Mouse (Mus musculus) heart, adult 2 months (tissue): ENCODE measurements around the gene Ypel2. TPM values are rescaled to one million over a fixed set of nuclear protein-coding genes. Genes with fewer than 3 reads are reported as not detected.

Experiments
- DNase-seq, 2 experiments: peaks; one replicate each; pipeline ENCODE4 v3.0.0; 2021
- H3K27ac ChIP-seq: fragments of 200-600 bp; 2 replicates; pipeline ENCODE4 v1.8.1; 2022
- H3K27me3 ChIP-seq: fragments of 200-500 bp; 2 replicates; pipeline ENCODE4 v1.6.1; 2012; ENCODE audit warnings: mild to moderate bottlenecking, low read length, inconsistent platforms, mixed read lengths; ENCODE audit not compliant: control insufficient read depth, insufficient read depth
- H3K36me3 ChIP-seq: fragments of 200-500 bp; 2 replicates; pipeline ENCODE4 v1.6.1; 2012; ENCODE audit warnings: low read length, inconsistent platforms; ENCODE audit not compliant: control insufficient read depth, insufficient read depth
- H3K4me1 ChIP-seq: fragments of 200-500 bp; 2 replicates; pipeline ENCODE4 v1.6.1; 2011; ENCODE audit warnings: low read length; ENCODE audit not compliant: control insufficient read depth, insufficient read depth
- H3K4me3 ChIP-seq: fragments of 200-600 bp; 2 replicates; pipeline ENCODE4 v1.8.1; 2022
- H3K79me2 ChIP-seq: fragments of 200-500 bp; replicated peaks from 2 replicates; pipeline ENCODE4 v1.6.1; 2012; ENCODE audit warnings: mild to moderate bottlenecking, inconsistent platforms, low read length, moderate library complexity, mixed read lengths; ENCODE audit not compliant: control insufficient read depth, insufficient read depth
- H3K9ac ChIP-seq: fragments of 200-500 bp; 2 replicates; pipeline ENCODE4 v1.6.1; 2012; ENCODE audit warnings: low read depth, mild to moderate bottlenecking, control low read depth, inconsistent platforms, low read length, mixed read lengths
- CTCF ChIP-seq: fragments of 200-600 bp; IDR thresholded peaks from 2 replicates; pipeline ENCODE4 v1.8.1; 2022; ENCODE audit warnings: antibody characterized with exemption, mild to moderate bottlenecking, moderate library complexity
- EP300 ChIP-seq: fragments of 200-500 bp; IDR thresholded peaks from 2 replicates; pipeline ENCODE4 v1.6.1; 2011; ENCODE audit warnings: low read depth, low read length, control low read depth; ENCODE audit not compliant: insufficient read depth
- POLR2A ChIP-seq: fragments of 200-500 bp; IDR thresholded peaks from 2 replicates; pipeline ENCODE4 v1.6.1; 2011; ENCODE audit warnings: mild to moderate bottlenecking, low read depth, low read length, control low read depth; ENCODE audit not compliant: insufficient read depth
- WGBS: fragments of 180-500 bp; shearing (Covaris S2); methylation state at CpG from one replicate; pipeline ENCODE4 v1.1.7; 2018; 5-methylcytosine and 5-hydroxymethylcytosine counted together
- intact Hi-C: fragments of 180-260 bp; cut with DNase I; formaldehyde crosslinking; loops from one replicate; pipeline ENCODE4 v1.15.1; 2025
- polyA plus RNA-seq: library from polyadenylated mRNA; depleted of rRNA; stranded (reverse); fragments of >200 nt; gene quantifications from 2 replicates; pipeline ENCODE4 v1.2.3, GENCODE M21; 2012
- total RNA-seq, 2 experiments: library from RNA; stranded (reverse); gene quantifications; 2 replicates each; pipeline ENCODE4 v1.2.3; 2021

Ypel2 gene
- total and polyA plus RNA-seq, 3 experiments: 7.9 to 26.3 (median 11.6) TPM

DNA sequence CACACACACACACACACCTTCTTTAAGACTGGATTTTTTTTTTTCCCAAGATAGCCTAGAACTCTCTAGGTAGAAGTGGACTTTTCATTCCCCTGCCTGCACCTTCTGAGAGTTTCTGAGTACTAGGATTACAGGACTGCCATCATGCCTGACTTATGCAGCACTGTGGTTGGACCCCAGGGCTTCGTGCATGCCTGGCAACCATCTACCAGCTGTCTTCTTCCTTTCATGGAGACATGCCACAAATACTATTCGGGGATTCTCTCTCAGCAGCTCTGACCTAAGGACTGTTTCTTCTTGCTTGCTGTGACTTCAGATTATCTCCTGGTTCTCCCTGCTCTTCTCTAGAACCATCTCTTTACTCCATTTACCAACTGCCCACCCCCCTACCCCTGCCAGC is 88.2 kb downstream of the Ypel2 start:
- no peaks in the 10 kb centered on the region for H3K4me1 ChIP-seq
- TF ChIP-seq POLR2A (no peak), CTCF (no peak), EP300 (no peak)
- intact Hi-C loops: no loop called here

DNA sequence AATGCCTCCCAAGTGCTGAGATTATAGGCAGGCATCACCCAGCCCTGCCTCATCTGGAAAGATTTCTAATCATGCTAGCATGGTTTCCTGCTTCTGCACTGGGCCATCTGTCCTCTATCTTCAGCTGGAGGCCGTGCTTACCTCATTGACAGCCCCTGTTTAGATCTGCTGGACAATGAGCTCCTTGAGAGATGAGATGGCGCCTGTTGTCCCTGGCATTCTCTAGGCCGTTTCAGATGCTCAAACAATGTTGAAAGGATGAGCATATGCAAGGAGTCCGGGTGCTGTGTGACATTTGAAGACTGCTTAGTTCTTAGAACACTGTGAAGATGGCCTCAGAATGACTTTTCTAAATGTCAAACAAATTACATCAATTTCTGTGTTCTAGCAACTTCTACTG is 88.8 kb downstream of the Ypel2 start:
- no peaks in the 10 kb centered on the region for H3K36me3 ChIP-seq

More for the DNA sequence above, 88.2 kb downstream of the Ypel2 start:
- WGBS: 74% methylated on average over 2 of the region's 2 CpGs
- H3K79me2 ChIP-seq: no peaks in the 10 kb centered on the region
- no peak overlapping the region for H3K9ac ChIP-seq
- H3K27ac ChIP-seq: no peak overlapping the region
- no peak for DNase-seq
- no peak overlapping the region for H3K4me3 ChIP-seq
- H3K27me3 ChIP-seq: no peaks in the 10 kb centered on the region
- H3K36me3 ChIP-seq: no peaks in the 10 kb centered on the region

DNA sequence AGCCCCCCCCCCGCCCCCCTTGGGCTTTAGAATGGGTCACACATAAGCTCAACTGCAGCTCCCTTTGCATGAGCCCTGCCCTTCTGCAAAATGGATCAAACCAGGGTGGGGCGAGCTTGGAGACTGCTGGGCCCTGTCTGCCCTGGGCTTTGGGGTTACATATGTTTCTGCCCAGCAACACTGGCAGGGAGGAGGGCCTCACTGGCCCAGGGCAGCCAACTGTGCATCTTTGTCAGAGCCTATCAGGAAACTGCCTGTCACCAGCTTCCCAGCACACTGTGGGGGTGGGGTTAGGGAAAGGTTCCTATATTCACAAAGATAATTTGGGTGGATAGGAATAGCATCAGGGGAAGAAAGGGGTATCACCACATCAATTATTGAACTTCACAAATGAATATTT is 95.1 kb downstream of the Ypel2 start:
- 54% methylated on average over 2 of the region's 2 CpGs for WGBS
- DNase-seq: no peak
- Histone ChIP-seq H3K27ac (no peak overlapping the region), H3K9ac (no peak overlapping the region), H3K36me3 (no peaks in the 10 kb centered on the region), H3K4me3 (no peak overlapping the region), H3K79me2 (no peaks in the 10 kb centered on the region), H3K4me1 (peaks cover 1% of the 10 kb centered on the region), H3K27me3 (no peaks in the 10 kb centered on the region)
- intact Hi-C loops: loop anchor here (10.0 kb wide), 1 partner anchor 96 kb away; the partner anchor contains the start of gene Ypel2
- TF ChIP-seq POLR2A (no peak), EP300 (no peak), CTCF (no peak)

More for the DNA sequence above, 88.8 kb downstream of the Ypel2 start:
- no peak for DNase-seq
- Histone ChIP-seq H3K27ac (no peak overlapping the region), H3K27me3 (no peaks in the 10 kb centered on the region), H3K4me1 (no peaks in the 10 kb centered on the region), H3K9ac (no peak overlapping the region), H3K79me2 (no peaks in the 10 kb centered on the region), H3K4me3 (no peak overlapping the region)
- TF ChIP-seq POLR2A (no peak), CTCF (no peak), EP300 (no peak)
- 55% methylated on average over 4 of the region's 4 CpGs for WGBS
- intact Hi-C loops: no loop called here

DNA sequence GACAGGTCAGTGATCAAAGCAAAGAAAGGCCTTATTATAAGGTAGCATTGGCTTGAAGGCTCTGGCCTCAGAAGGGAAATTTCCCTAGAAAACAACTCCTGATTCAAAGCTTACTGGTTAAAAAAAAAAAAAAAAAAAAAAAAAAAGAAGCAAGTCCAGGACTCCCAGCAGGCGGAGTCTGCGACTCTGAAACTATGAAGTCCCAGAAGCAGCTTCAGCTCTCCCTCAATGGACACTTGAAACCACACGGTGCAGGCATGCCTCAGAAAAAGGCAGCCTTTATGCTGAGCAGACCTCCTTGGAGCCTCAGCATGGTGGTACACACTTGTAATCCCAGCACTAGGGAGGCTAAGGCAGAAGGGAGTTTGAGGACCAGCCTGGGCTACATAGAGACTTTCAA is 97.9 kb downstream of the Ypel2 start:
- H3K9ac ChIP-seq: no peak overlapping the region
- intact Hi-C loops: loop anchor here (10.0 kb wide), 1 partner anchor 99 kb away; the partner anchor contains the start of gene Ypel2
- peaks cover 1% of the 10 kb centered on the region for H3K4me1 ChIP-seq
- TF ChIP-seq EP300 (no peak), CTCF (peak; percentile 23; the same call in 1 of the 2 replicates)
- 28% methylated on average over 3 of the region's 3 CpGs for WGBS
- H3K27me3 ChIP-seq: no peaks in the 10 kb centered on the region
- peak in 1 of 2 experiments; percentile 14 for DNase-seq
- no peaks in the 10 kb centered on the region for H3K79me2 ChIP-seq
- no peak overlapping the region for H3K4me3 ChIP-seq
- peak overlapping the region; percentile 85 for H3K27ac ChIP-seq
- H3K36me3 ChIP-seq: no peaks in the 10 kb centered on the region

DNA sequence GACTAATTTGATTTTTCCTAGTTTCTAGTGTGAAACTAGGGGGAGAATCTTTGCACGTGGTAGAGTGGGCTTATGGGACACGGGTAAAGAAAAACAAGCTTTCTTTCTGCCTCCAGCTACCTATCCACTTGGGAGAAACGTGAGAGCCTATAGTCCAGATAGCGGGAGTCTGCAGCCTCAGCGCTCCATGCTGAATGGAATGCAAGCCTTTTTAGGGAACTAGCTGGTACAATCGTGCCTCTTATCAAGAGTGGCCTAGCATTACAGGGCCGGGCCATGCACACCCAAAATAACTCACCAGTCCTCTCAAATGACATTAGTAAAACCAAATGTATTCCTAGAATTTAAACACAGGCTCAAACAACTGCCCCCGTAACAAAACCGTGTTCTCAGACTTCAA is 98.4 kb downstream of the Ypel2 start:
- peaks cover 1% of the 10 kb centered on the region for H3K4me1 ChIP-seq
- no peaks in the 10 kb centered on the region for H3K36me3 ChIP-seq
- no peaks in the 10 kb centered on the region for H3K27me3 ChIP-seq
- peak in 1 of 2 experiments; percentile 48 for DNase-seq
- intact Hi-C loops: loop anchor here (10.0 kb wide), 1 partner anchor 100 kb away; the partner anchor contains the start of gene Ypel2
- H3K27ac ChIP-seq: peak overlapping the region; percentile 85
- H3K9ac ChIP-seq: no peak overlapping the region
- no peak overlapping the region for H3K4me3 ChIP-seq
- no peak for TF ChIP-seq POLR2A
- no peak for TF ChIP-seq CTCF
- TF ChIP-seq EP300: no peak
- H3K79me2 ChIP-seq: no peaks in the 10 kb centered on the region
- WGBS: 49% methylated on average over 9 of the region's 9 CpGs

DNA sequence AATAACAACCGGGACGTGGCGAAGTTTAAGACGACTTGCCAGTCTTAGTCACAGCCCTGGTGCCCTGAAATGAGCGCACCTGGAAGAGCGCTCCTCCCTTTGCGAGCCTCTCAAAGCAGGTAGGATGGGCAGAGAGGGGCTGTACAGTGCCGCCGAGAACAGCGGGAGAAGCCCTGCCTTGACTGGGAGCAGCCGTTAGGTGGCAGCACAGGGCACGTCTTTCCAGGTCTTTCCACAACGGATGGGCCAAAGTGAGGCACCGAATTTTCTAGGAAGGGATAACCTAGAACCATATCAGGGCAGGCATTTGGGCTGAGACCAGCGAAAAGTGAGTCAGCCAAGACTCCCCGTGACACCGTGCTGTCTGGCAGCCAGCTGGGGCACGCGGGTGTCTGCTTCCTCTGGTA is 99.3 kb downstream of the Ypel2 start:
- Histone ChIP-seq H3K79me2 (no peaks in the 10 kb centered on the region), H3K4me1 (peaks cover 1% of the 10 kb centered on the region; the same call in 1 of the 2 replicates), H3K36me3 (no peaks in the 10 kb centered on the region), H3K27ac (peak overlapping the region; percentile 85), H3K4me3 (peak overlapping the region; percentile 21; the same call in 1 of the 2 replicates), H3K9ac (peak overlapping the region; percentile 43), H3K27me3 (no peaks in the 10 kb centered on the region)
- WGBS: under 1% methylated on average over 19 of the region's 19 CpGs
- intact Hi-C loops: loop anchor here (10.0 kb wide), 1 partner anchor 101 kb away; the partner anchor contains the start of gene Ypel2
- DNase-seq: peak; percentile 85 to 90
- TF ChIP-seq POLR2A (no peak), CTCF (peak; percentile 98), EP300 (peak; percentile 88; the same call in 1 of the 2 replicates)
